Mouse (Mus musculus) spleen, adult 18-20 months (tissue): ENCODE measurements around the gene Slc19a2.

Source experiments
- DNase-seq, 2 experiments: peaks; one replicate each; pipeline ENCODE4 v3.0.0; 2022; ENCODE audit warnings: mixed read lengths in 2 of 2

Slc19a2 gene

GRCm38 (mm10) chr1:164254836-164255235 lies 6.0 kb downstream of the Slc19a2 start:
- no peak for DNase-seq

GRCm38 (mm10) chr1:164260171-164261028 lies 11.6 kb downstream of the Slc19a2 start:
- DNase-seq = no peak

DNA sequence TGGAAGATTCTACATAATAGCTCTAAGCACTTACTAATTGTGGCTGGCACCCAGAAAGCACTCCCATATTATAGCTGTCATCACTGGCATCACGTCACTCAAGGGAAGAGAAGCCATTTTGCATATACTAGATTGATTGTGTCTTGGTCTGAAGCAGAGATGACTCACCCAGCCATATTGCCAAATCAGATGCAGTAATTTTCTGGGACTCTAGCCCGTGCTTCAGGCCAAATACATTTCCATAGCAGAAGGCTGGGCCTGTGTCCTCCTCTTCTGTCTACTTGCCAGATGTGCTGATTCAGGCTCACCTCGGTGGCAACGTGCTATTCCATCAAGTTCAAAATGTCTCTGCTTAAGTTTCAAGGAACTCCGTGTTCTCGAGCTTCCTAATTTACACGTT lies 12.7 kb downstream of the Slc19a2 start:
- DNase-seq = no peak

DNA sequence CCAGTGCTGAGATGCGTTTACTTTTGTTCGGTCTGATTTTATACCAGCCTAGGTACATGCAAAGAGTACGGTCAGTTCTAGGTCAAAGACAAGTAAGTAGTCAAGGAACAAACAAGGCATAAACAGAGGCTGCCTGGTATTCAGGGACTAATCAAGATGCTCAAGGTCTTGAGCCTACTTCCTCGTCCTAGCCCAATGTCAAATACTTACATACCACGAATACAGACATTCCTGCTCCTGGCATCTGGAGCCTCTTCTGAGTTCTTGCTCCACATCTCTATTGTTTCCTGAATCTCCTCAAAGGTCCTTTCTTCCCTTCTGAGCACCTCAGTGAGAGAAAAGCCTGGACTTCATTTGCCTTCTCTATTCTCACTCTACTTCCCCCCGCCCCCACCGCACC lies 22.1 kb downstream of the Slc19a2 start:
- no peak for DNase-seq

DNA sequence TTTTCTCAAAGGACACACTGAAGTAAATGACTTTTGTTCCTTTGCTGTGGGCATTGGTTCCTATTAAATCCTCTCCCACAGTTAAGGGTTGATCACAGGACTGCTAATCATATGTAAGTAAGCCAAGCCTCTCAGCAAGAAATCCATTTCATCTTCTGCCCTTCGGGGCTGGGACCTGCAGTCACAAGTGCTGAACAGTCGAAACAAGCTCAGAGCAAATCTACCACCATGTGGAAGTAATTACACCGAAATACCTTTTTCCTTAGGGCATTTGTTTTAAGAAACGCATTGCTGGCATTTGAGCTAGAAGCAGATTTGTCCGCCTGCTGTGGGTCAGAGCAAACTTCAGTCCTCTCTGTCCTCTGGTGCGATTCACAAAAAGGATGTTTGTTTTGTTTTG lies 24.8 kb downstream of the Slc19a2 start:
- DNase-seq = no peak

GRCm38 (mm10) chr1:164275455-164275954 lies 26.7 kb downstream of the Slc19a2 start, which contains the start of gene Ccdc181:
Ccdc181 (plus strand) TSS chr1:164275585.
- DNase-seq = peak; percentile 93 to 94

- no peak for DNase-seq
Measured at GRCm38 (mm10) chr1:164276552-164276951, 27.7 kb downstream of the Slc19a2 start.

DNA sequence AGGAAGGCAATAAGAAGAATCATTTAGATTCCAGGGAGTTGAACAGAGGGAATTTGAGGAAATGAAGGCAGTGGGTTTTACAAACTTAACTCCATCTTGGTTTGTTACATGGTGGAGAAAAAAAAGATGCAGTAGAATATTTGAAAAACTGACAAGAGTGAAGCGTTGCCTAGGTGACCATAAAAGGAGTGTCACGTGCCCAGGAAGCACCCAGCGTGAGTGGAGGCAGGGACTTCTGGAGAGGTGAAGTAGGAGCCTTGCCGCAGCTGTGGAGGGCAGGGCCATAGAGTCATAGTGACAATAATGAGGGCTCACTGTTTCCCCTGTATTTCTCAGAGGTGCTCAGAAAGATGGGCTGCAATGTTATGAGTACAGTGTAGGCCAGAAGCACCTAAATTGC lies 30.5 kb downstream of the Slc19a2 start:
- DNase-seq = no peak

- no peak for DNase-seq
Measured at GRCm38 (mm10) chr1:164284007-164284406, 35.2 kb downstream of the Slc19a2 start.

- DNase-seq = no peak
Measured at GRCm38 (mm10) chr1:164287406-164287805, 38.6 kb downstream of the Slc19a2 start.

DNA sequence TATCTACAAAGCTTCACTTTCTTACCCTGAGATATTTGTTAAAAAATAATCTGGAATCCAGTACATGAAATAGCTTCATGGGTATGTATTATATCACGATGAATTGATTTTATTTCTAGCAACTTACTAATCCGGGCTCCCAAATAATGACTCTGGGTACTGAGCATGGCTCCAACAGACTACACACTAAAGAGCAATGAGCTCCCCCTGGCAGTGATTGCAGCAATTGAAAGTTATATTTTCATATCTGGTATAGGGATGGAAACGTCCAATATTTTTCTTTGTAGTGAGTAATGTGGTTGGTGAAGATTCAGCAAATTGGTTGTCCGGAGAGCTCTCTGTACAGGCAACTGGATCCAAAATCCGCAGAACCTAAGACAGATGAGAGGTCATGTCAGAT lies 43.2 kb downstream of the Slc19a2 start:
- no peak for DNase-seq

DNA sequence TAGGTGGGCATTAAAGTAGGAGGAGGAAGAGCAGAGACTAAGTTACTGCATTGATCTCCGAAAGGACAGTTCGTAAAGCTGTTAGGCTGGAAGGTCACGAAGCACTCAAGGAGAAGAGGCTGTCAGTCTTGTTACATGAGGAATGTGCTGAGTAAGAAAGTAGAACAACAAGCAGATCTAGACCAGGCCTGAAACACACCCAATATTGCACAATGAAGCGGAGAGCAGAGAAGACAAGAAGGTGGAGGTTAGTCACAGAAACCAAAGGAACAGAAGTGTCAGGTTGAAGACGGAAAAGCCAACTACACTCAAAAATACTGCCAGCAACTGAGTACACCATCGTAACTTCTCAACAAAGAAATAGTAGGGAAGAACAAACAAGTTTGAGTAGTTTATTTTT lies 45.2 kb downstream of the Slc19a2 start:
- no peak for DNase-seq

DNA sequence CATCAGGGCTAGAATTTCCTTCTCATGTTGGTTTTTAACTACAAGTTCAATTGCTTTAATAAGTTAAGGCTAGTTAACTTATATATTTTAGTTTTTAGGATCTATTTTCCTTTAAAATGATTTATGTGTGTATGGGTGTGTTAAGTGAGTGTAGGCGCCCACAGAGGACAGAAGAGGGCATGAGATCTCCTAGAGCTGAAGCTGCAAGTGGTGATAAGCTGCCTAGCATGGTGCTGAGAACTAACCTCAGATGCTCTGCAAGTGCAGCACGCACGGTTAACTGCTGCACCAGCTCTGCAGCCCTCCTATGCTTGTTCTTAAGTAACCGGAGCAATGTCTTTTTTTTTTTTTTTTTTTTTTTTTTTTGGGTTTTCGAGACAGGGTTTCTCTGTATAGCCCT lies 47.6 kb downstream of the Slc19a2 start:
- DNase-seq = no peak

DNA sequence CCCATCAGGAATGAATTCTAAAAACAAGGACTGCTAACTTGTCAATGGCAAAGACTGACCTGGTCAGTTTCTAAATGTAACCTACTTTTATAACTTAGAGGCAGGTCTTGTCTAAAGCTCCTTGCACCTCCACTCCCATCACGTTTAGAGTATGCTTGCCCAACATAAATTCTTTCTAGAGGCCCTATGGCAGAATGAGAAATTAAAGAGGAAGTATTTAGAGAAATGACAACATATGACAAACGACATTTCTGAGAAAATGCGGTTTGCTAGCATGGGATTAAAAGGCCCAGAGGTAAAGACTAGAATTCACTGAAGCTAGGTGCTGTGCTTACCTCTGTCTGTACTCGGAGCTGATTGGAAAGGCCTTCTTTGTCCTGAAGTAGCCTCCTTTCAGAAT lies 53.1 kb downstream of the Slc19a2 start:
- DNase-seq = no peak

DNA sequence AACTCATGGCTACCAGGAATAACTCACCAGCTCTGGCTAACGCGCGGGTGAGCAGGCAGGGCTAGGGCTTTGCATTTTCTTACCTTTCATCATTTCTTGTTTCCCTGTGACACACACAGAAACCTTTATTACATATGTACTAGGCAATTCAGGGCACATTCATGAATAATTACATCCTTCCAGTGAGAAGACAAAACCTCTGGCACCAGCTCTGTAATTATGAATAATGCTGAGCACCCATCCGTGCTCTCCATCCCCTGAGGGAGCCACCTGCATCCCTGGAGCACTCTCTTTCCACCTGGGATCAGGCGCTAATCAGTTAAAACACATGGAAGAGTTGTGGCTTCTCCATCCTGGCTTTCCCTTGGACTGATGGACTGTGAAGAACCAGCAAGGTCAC lies 55.0 kb downstream of the Slc19a2 start, which contains the start of gene Nme7:
TSS of gene Nme7 (plus strand) at position 301 of the 400 bp plus-strand sequence.
- no peak for DNase-seq

- DNase-seq = peak; percentile 93
Measured at GRCm38 (mm10) chr1:164307124-164307751, 58.4 kb downstream of the Slc19a2 start, which contains the start of gene Blzf1. Blzf1 (minus strand) TSS chr1:164307489.

DNA sequence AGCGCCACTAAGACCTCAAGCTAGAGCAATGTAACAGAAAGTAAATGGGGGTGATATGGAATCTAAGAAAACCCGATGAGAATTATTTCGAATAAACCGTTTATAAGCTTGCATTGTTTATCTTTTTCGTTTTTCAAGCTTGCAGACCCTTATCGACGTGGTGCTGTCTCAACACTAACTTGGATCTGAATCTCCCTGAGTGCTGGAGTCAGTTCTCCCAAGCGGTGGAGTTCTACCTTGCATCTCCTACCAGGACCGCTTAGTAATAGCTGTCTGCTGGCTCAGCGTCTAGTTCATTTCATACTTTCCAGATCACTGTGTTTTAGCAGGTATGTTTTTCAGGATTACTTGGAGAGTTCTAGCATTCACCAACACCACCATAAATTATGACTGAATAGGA lies 59.1 kb downstream of the Slc19a2 start:
- no peak for DNase-seq

DNA sequence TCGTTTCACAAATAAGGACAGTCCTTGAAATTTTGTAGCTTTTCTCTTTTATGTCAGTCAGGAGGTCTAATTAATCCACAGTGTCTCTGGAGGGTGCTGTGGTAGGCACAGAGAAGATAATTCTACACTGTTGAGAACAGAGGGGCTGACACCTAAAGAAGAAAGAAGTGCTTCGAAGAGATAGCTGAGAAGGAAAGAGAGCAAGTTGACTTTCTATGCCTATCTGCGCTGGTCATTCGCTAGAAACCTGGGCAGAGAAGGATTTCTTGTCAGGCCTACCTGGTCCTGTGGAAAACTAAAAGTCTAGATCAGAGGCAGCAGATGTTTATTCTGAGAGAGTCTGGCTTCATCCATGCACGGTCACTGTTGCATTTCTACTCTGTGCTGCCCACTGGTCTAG lies 65.2 kb downstream of the Slc19a2 start:
- no peak for DNase-seq
